Mouse (Mus musculus): ENCODE measurements around the gene Gm42688. TPM values are rescaled to one million over a fixed set of nuclear protein-coding genes. Genes with fewer than 3 reads are reported as not detected.

Gene Gm42688
- polyA plus RNA-seq, 2 experiments, result 0.76 to 2.4 TPM

DNA sequence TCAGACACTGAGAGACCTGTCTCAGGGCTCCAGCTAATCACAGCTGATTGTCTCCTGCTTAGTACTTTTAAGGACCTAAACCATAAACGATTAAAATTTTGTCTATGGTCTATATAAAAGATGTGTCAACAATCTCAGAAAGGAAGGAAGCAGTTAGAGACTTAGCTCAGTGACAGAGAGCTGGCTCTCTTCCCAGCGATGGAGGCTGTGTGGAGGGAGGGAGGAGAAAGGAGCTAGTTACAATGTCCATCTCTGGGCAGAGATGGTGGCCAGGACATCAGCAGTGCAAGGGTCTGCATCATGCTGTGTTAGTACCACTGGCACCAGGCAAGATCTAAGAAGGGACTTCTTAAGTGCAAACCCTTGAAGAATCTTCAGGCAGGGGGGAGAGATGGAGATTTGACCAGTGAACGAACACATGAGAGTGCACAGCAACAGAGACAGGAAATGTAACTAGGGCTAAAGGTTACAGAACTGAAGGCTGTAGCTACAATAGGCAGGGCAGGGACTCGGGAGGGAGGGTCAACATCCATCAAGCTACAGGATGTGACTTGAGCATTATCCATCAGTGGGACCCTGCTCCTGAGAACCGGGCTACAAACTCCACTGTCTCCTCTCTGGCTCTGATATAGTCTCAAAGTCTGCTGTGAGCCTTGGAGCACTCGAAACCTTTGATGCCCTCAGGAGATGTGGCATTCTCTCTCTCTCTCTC lies 8.8 kb upstream of the Gm42688 start:
- Histone ChIP-seq H3K4me3 (ENCODE audit: insufficient read depth in 1 of 2, low read depth in 2 of 2, low read length in 2 of 2) (no peak overlapping the region), H3K4me2 (ENCODE audit: low read depth) (no peak overlapping the region), H3K4me1 (replicated peaks; ENCODE audit: control insufficient read depth in 2 of 2, insufficient read depth in 2 of 2, low read length in 1 of 2) (no peaks in the 10 kb centered on the region; a peak in 1 of 4 replicates), H3K27ac (no peak overlapping the region), H3K9ac (replicated peaks) (no peak overlapping the region), H3K27me3 (ENCODE audit: control insufficient read depth, insufficient read depth, low read length) (peaks cover 24% of the 10 kb centered on the region), H3K9me3 (ENCODE audit: control insufficient read depth, low read length) (no peaks in the 10 kb centered on the region; the same call in 1 of the 2 replicates), H3K36me3 (replicated peaks; ENCODE audit: control insufficient read depth, insufficient read depth, low read depth) (no peaks in the 10 kb centered on the region)
- WGBS (ENCODE audit: insufficient replicate concordance), result 13% methylated on average over 6 of the region's 6 CpGs
- ATAC-seq (ENCODE audit: insufficient read depth) (no peak), DNase-seq (ENCODE audit: low read depth in 3 of 3, low spot score in 3 of 3) (no peak)
- TF ChIP-seq EP300 (IDR thresholded peaks at IDR 0.05; ENCODE audit: low read depth) (no peak), CTCF (IDR thresholded peaks at IDR 0.05; ENCODE audit: low read depth) (no peak)

DNA sequence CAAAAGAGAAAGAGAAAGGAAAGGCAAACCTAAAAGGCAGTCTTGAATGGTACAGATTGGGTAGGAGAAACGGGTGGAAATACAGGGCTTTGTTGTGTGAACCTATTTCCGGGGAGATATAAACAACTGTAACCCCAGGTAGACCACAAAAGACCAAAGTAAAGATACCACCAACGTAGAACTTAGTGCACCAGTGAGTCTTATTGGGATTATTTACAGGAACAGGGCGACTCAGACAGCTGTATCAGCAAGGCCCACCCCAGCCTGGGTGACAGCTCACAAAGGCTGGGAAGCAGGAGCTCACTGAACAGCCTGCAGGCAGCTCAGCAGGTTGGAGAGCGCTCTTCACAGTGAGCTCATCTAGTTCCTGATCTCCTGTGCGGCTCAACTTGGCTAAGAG lies 5.4 kb upstream of the Gm42688 start:
- ATAC-seq (ENCODE audit: insufficient read depth), result no peak
- TF ChIP-seq CTCF (IDR thresholded peaks at IDR 0.05; ENCODE audit: low read depth) (no peak), EP300 (IDR thresholded peaks at IDR 0.05; ENCODE audit: low read depth) (no peak)

DNA sequence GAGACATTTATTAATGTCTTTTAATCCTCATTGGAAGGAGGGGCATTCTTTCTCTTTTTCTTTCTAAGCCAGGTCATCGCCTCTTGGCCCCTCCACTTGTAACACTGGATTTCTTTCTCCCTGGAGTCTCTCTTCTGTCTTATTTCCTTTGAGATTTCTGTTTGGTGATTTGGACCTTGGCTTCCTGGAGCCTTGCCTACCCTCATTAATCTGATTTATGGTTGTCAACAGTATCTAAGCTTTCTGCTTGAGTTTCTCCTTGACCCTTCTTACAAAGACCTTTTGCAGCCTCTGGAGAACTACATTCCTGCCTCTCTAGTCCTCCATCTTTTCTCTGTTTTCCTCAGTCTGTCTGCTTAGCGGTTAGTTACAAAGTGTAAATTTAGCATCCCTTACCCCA lies 3.0 kb upstream of the Gm42688 start:
- WGBS (ENCODE audit: insufficient replicate concordance), result 65% methylated on average over 2 of the region's 2 CpGs
- TF ChIP-seq EP300 (IDR thresholded peaks at IDR 0.05; ENCODE audit: low read depth) (no peak), CTCF (IDR thresholded peaks at IDR 0.05; ENCODE audit: low read depth) (no peak)
- H3K4me2 ChIP-seq (ENCODE audit: low read depth), result no peak overlapping the region
- H3K9me3 ChIP-seq (ENCODE audit: control insufficient read depth, low read length), result no peaks in the 10 kb centered on the region; the same call in 1 of the 2 replicates
- DNase-seq (ENCODE audit: low read depth in 3 of 3, low spot score in 3 of 3) (no peak), ATAC-seq (ENCODE audit: insufficient read depth) (no peak)
- peaks cover 8% of the 10 kb centered on the region in 2 experiments for H3K4me1 ChIP-seq (replicated peaks; ENCODE audit: control insufficient read depth in 2 of 2, insufficient read depth in 2 of 2, low read length in 1 of 2)
- H3K9ac ChIP-seq (replicated peaks), result no peak overlapping the region
- no peaks in the 10 kb centered on the region for H3K36me3 ChIP-seq (replicated peaks; ENCODE audit: control insufficient read depth, insufficient read depth, low read depth)
- H3K27me3 ChIP-seq (ENCODE audit: control insufficient read depth, insufficient read depth, low read length), result no peaks in the 10 kb centered on the region
- no peak overlapping the region for H3K4me3 ChIP-seq (ENCODE audit: insufficient read depth in 1 of 2, low read depth in 2 of 2, low read length in 2 of 2)
- no peak overlapping the region for H3K27ac ChIP-seq

More for the DNA sequence above, 5.4 kb upstream of the Gm42688 start:
- H3K27me3 ChIP-seq (ENCODE audit: control insufficient read depth, insufficient read depth, low read length), result peaks cover 3% of the 10 kb centered on the region; the same call in 1 of the 2 replicates
- H3K36me3 ChIP-seq (replicated peaks; ENCODE audit: control insufficient read depth, insufficient read depth, low read depth), result no peaks in the 10 kb centered on the region
- H3K4me1 ChIP-seq (replicated peaks; ENCODE audit: control insufficient read depth in 2 of 2, insufficient read depth in 2 of 2, low read length in 1 of 2), result no peaks in the 10 kb centered on the region; a peak in 2 of 4 replicates
- H3K9ac ChIP-seq (replicated peaks), result no peak overlapping the region
- WGBS (ENCODE audit: insufficient replicate concordance), result 38% methylated on average over 6 of the region's 6 CpGs
- no peak overlapping the region for H3K4me2 ChIP-seq (ENCODE audit: low read depth)
- H3K9me3 ChIP-seq (ENCODE audit: control insufficient read depth, low read length), result no peaks in the 10 kb centered on the region; the same call in 1 of the 2 replicates
- no peak overlapping the region for H3K4me3 ChIP-seq (ENCODE audit: insufficient read depth in 1 of 2, low read depth in 2 of 2, low read length in 2 of 2)
- H3K27ac ChIP-seq, result no peak overlapping the region
- DNase-seq (ENCODE audit: low read depth in 3 of 3, low spot score in 3 of 3), result no peak

DNA sequence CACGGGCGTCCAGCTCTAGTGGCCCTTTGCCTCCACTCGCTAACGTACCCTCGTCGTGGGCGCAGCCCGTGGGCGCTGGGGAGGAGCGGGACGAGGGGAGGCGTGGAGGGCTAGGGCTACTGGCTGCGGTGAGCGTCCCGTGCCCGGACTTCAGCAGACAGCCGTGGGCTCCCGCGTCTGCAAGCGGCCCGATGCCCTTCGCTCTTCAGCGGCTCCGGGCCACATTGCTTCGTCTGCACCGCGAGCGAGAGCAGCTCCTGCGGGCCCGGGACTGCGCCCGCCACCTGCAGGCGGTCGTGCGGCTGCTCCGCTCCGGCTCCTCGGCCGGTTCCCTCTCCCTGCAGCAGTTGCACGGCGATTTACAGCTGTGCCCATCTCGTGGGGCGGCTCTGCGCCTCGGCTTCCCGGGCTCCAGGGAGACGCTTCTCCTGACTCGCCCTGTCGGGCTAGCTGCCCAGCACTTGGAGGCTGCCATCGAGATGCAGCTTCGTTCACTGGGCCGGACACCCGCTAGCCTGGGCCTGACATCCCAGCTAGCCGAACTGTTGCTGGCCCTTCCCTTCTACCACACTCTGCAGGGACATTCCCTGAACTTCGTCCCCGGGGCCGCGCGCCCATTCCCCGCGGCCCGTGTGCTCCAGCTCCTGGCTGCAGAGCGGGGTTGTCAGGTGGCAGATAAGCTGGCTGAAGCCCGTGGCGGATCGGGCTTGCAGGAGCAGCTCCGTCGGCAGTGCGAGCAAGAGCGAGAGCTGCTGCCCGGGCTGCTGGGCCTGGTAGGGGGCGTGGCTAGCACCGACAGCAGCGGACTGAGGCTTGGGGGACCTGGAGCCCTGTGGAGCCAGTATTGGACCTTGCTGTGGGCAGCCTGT lies 505 bp downstream of the Gm42688 start:
- Histone ChIP-seq H3K9me3 (ENCODE audit: control insufficient read depth, low read length) (no peaks in the 10 kb centered on the region), H3K27ac (peak overlapping the region; percentile 60), H3K27me3 (ENCODE audit: control insufficient read depth, insufficient read depth, low read length) (no peaks in the 10 kb centered on the region), H3K4me2 (ENCODE audit: low read depth) (peak overlapping the region; percentile 93), H3K4me3 (ENCODE audit: insufficient read depth in 1 of 2, low read depth in 2 of 2, low read length in 2 of 2) (peak overlapping the region; percentile 63 to 81), H3K9ac (replicated peaks) (peak overlapping the region; percentile 86), H3K36me3 (replicated peaks; ENCODE audit: control insufficient read depth, insufficient read depth, low read depth) (no peaks in the 10 kb centered on the region), H3K4me1 (replicated peaks; ENCODE audit: control insufficient read depth in 2 of 2, insufficient read depth in 2 of 2, low read length in 1 of 2) (peaks cover 8% of the 10 kb centered on the region in 2 experiments)
- DNase-seq (ENCODE audit: low read depth in 3 of 3, low spot score in 3 of 3) (peak in 2 of 3 experiments; percentile 55 to 62), ATAC-seq (ENCODE audit: insufficient read depth) (peak; percentile 80)
- TF ChIP-seq EP300 (IDR thresholded peaks at IDR 0.05; ENCODE audit: low read depth), result no peak
- peak; percentile 59 for TF ChIP-seq CTCF (IDR thresholded peaks at IDR 0.05; ENCODE audit: low read depth)
- under 1% methylated on average over 74 of the region's 74 CpGs for WGBS (ENCODE audit: insufficient replicate concordance)

Data from liver, embryonic 14.5 days (tissue).